Mouse (Mus musculus) bone marrow macrophage, adult 2 months (primary cell): ENCODE data around the gene Prkca.

Experiments used
- CTCF ChIP-seq: IDR thresholded peaks from 2 replicates; pipeline ENCODE4 v1.5.1; 2012; ENCODE audit warnings: low read depth, mild to moderate bottlenecking, low read length, moderate library complexity
- POLR2A ChIP-seq: IDR thresholded peaks from 2 replicates; pipeline ENCODE4 v1.6.1; 2012; ENCODE audit warnings: mild to moderate bottlenecking, low read depth, low read length, borderline replicate concordance

- TF ChIP-seq CTCF (no peak), POLR2A (no peak)
Measured at GRCm38 (mm10) chr11:108254681-108255080, 89.0 kb downstream of the Prkca start.
